Mouse (Mus musculus): ENCODE measurements at regions not wholly inside any gene's neighbourhood (a gene's known extent, or its start where the extent isn't known, plus 50 kb on each side); places are given as distances from the start of the nearest gene placed in this dataset.

DNA sequence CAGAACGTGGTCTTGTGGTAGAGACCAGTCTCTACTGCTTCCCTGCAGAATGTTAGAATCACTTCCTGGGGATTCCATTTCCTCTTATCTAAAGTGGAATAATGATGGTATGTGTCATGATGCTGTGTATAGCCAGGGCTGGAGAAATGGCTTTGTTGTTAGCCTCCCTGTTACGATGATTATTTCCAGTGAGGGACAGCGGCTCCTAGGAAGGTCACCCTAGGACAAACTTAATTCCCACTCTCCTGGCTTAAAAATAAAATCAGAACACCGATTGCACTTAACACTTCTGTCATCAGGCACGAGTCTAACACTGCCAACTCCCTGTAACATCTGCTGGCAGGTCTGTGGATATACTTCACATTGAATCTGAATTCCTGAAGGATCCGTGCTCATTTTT, 151.9 kb upstream of the Hs3st2 start:
- TF ChIP-seq CTCF (IDR thresholded peaks at IDR 0.05): no peak
- TF ChIP-seq EP300 (IDR thresholded peaks at IDR 0.05): no peak

Measured in lung, postnatal 0 days (tissue).